Mouse (Mus musculus) cortical plate, adult 2 months (tissue): ENCODE data around the gene Srcap.

ENCODE experiments used
- CTCF ChIP-seq: fragments of 200-500 bp; IDR thresholded peaks from 2 replicates; pipeline ENCODE4 v1.5.1; 2011; ENCODE audit warnings: mild to moderate bottlenecking, control low read depth, low read length; ENCODE audit not compliant: insufficient read depth; ENCODE audit errors: extremely low read depth
- POLR2A ChIP-seq: fragments of 200-500 bp; IDR thresholded peaks from 2 replicates; pipeline ENCODE4 v1.6.1; 2011; ENCODE audit warnings: mild to moderate bottlenecking, low read length, control low read depth; ENCODE audit not compliant: insufficient read depth; ENCODE audit errors: extremely low read depth

DNA sequence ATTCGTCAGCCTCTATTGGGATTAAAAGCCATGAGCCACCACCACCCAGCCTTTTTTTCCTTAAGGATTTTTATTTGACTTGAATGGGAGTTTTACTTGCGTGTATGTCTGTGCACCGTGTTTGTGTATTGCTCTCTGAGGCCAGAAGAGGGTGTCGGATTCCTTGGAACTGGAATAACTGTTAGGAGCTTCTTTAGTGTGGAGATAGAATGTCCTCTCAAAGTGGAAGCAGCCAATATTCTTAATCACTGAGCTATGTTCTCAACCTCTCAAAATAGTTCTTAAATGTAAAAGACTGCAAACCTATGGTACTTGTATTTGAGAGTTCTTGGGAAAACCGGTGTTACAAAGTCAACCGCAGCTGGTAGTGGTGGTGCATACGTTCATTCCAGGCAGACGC is 542 bp upstream of the Srcap start:
- TF ChIP-seq CTCF (no peak), POLR2A (no peak)
